Mouse (Mus musculus) kidney, postnatal 25 days (tissue): Measurements from ENCODE around the gene Tspan17.
A peak's percentile ranks its signal among the peaks of the same experiment; 100 is the strongest.

ENCODE experiments used
- DNase-seq, 2 experiments: peaks; one replicate each; pipeline ENCODE4 v3.0.0; 2021; ENCODE audit warnings: mixed read lengths in 2 of 2

The Tspan17 gene

GRCm38 (mm10) chr13:54806434-54806976, 17.3 kb downstream of the Tspan17 start:
- DNase-seq: no peak

- no peak for DNase-seq
Observed at GRCm38 (mm10) chr13:54808067-54808466, 18.9 kb downstream of the Tspan17 start.

GRCm38 (mm10) chr13:54811476-54811875, 22.3 kb downstream of the Tspan17 start:
- DNase-seq: no peak

GRCm38 (mm10) chr13:54813381-54813780, 24.2 kb downstream of the Tspan17 start:
- no peak for DNase-seq

GRCm38 (mm10) chr13:54818399-54819254, 29.4 kb downstream of the Tspan17 start:
- DNase-seq: no peak

- DNase-seq: no peak
Observed at GRCm38 (mm10) chr13:54821106-54821505, 31.9 kb downstream of the Tspan17 start.

GRCm38 (mm10) chr13:54821931-54822330, 32.8 kb downstream of the Tspan17 start:
- DNase-seq: no peak

GRCm38 (mm10) chr13:54824111-54824931, 35.1 kb downstream of the Tspan17 start:
- peak; percentile 34 to 64 for DNase-seq

- DNase-seq: no peak
Observed at GRCm38 (mm10) chr13:54827992-54828391, 38.8 kb downstream of the Tspan17 start.

GRCm38 (mm10) chr13:54828508-54828907, 39.3 kb downstream of the Tspan17 start:
- DNase-seq: peak; percentile 44 to 51

GRCm38 (mm10) chr13:54829450-54829849, 40.3 kb downstream of the Tspan17 start:
- peak; percentile 59 to 78 for DNase-seq

- no peak for DNase-seq
Observed at GRCm38 (mm10) chr13:54836351-54837030, 47.3 kb downstream of the Tspan17 start.

- DNase-seq: no peak
Observed at GRCm38 (mm10) chr13:54837061-54837460, 47.9 kb downstream of the Tspan17 start.

GRCm38 (mm10) chr13:54837471-54837889, 48.3 kb downstream of the Tspan17 start:
- no peak for DNase-seq

GRCm38 (mm10) chr13:54838540-54838939, 49.4 kb downstream of the Tspan17 start:
- DNase-seq: no peak

- DNase-seq: no peak
Observed at GRCm38 (mm10) chr13:54839211-54839610, 50.0 kb downstream of the Tspan17 start.

GRCm38 (mm10) chr13:54844579-54844978, 55.4 kb downstream of the Tspan17 start:
- DNase-seq: no peak
